Mouse (Mus musculus) forebrain, embryonic 11.5 days (tissue): Measurements from ENCODE around the gene Sirpa. TPM values are rescaled to one million over a fixed set of nuclear protein-coding genes. Genes with fewer than 3 reads are reported as not detected.

Source experiments
- ATAC-seq: fragments of 200-750 bp; cut with Nextera tagmentation; replicated peaks from 2 replicates; pipeline ENCODE4 v1.8.0; 2017; ENCODE audit warnings: moderate TSS enrichment; ENCODE audit not compliant: low FRiP score
- DNase-seq: peaks from one replicate; pipeline ENCODE4 v3.0.0-alpha.2; 2017; ENCODE audit warnings: low spot score
- H3K27ac ChIP-seq: fragments of 300-500 bp; sonication (generic); 2 replicates; pipeline ENCODE4 v1.5.1; 2014; ENCODE audit warnings: low read depth, low read length
- H3K27me3 ChIP-seq: fragments of 300-500 bp; sonication (generic); 2 replicates; pipeline ENCODE4 v1.6.1; 2014; ENCODE audit warnings: mild to moderate bottlenecking, low read length, mixed read lengths; ENCODE audit not compliant: control insufficient read depth, insufficient read depth
- H3K36me3 ChIP-seq: fragments of 300-500 bp; sonication (generic); 2 replicates; pipeline ENCODE4 v1.6.1; 2014; ENCODE audit warnings: mild to moderate bottlenecking, low read length, moderate library complexity, mixed read lengths; ENCODE audit not compliant: control insufficient read depth, insufficient read depth
- H3K4me1 ChIP-seq: fragments of 300-500 bp; sonication (generic); replicated peaks from 2 replicates; pipeline ENCODE4 v1.6.1; 2014; ENCODE audit warnings: low read length, mixed read lengths; ENCODE audit not compliant: control insufficient read depth, insufficient read depth
- H3K4me2 ChIP-seq: fragments of 300-500 bp; sonication (generic); 2 replicates; pipeline ENCODE4 v1.6.1; 2014; ENCODE audit warnings: low read depth, mild to moderate bottlenecking, low read length, moderate library complexity, mixed read lengths; ENCODE audit not compliant: severe bottlenecking
- H3K4me3 ChIP-seq: fragments of 300-500 bp; sonication (generic); 2 replicates; pipeline ENCODE4 v1.5.1; 2014; ENCODE audit warnings: low read depth, low read length
- H3K9ac ChIP-seq: fragments of 300-500 bp; sonication (generic); 2 replicates; pipeline ENCODE4 v1.6.1; 2014; ENCODE audit warnings: low read length
- H3K9me3 ChIP-seq: fragments of 300-500 bp; sonication (generic); 2 replicates; pipeline ENCODE4 v1.6.1; 2016; ENCODE audit warnings: low read length, mixed read lengths; ENCODE audit not compliant: control insufficient read depth
- WGBS: fragments of 180-500 bp; shearing (Covaris S2); extraction: QIAGEN DNeasy Blood & Tissue Kit; methylation state at CpG from one replicate; pipeline ENCODE4 v1.1.7; 2014; 5-methylcytosine and 5-hydroxymethylcytosine counted together
- polyA plus RNA-seq: library from polyadenylated mRNA; unstranded; fragments of >200 nt; fragmentation: Nextera tagmentation; extraction: Ambion mirVana; gene quantifications from 2 replicates; pipeline ENCODE4 v1.2.1, GENCODE M21; 2014

Gene Sirpa
- polyA plus RNA-seq, 1 experiment from 2014 or later = 18.7 TPM

- 91% methylated on average over 2 of the region's 2 CpGs for WGBS
- ATAC-seq = no peak
- no peaks in the 10 kb centered on the region for H3K9me3 ChIP-seq
- DNase-seq = no peak
- no peak overlapping the region for H3K4me3 ChIP-seq
- H3K36me3 ChIP-seq = no peaks in the 10 kb centered on the region
- H3K4me1 ChIP-seq = no peaks in the 10 kb centered on the region; the same call in 1 of the 2 replicates
- no peak overlapping the region for H3K27ac ChIP-seq
- no peaks in the 10 kb centered on the region for H3K27me3 ChIP-seq
- H3K9ac ChIP-seq = no peak overlapping the region
- H3K4me2 ChIP-seq = no peak overlapping the region
Observed at GRCm38 (mm10) chr2:129653632-129654031, 61.0 kb downstream of the Sirpa start.

GRCm38 (mm10) chr2:129654233-129654950 lies 61.8 kb downstream of the Sirpa start:
- H3K9me3 ChIP-seq = no peaks in the 10 kb centered on the region
- no peaks in the 10 kb centered on the region for H3K36me3 ChIP-seq
- H3K27ac ChIP-seq = no peak overlapping the region
- DNase-seq (no peak), ATAC-seq (no peak)
- H3K4me2 ChIP-seq = no peak overlapping the region
- H3K4me3 ChIP-seq = no peak overlapping the region
- no peaks in the 10 kb centered on the region for H3K27me3 ChIP-seq
- H3K4me1 ChIP-seq = no peaks in the 10 kb centered on the region
- H3K9ac ChIP-seq = no peak overlapping the region
- 89% methylated on average over 4 of the region's 4 CpGs for WGBS

- H3K4me3 ChIP-seq = no peak overlapping the region
- no peaks in the 10 kb centered on the region for H3K27me3 ChIP-seq
- H3K36me3 ChIP-seq = no peaks in the 10 kb centered on the region
- H3K9me3 ChIP-seq = no peaks in the 10 kb centered on the region
- no peak overlapping the region for H3K27ac ChIP-seq
- H3K4me2 ChIP-seq = no peak overlapping the region
- H3K4me1 ChIP-seq = no peaks in the 10 kb centered on the region
- H3K9ac ChIP-seq = no peak overlapping the region
- DNase-seq = no peak
- 88% methylated on average over 4 of the region's 4 CpGs for WGBS
- no peak for ATAC-seq
Observed at GRCm38 (mm10) chr2:129655033-129655432, 62.4 kb downstream of the Sirpa start.

- Histone ChIP-seq H3K9me3 (no peaks in the 10 kb centered on the region), H3K9ac (no peak overlapping the region), H3K4me1 (no peaks in the 10 kb centered on the region), H3K36me3 (no peaks in the 10 kb centered on the region), H3K27me3 (no peaks in the 10 kb centered on the region), H3K4me2 (no peak overlapping the region), H3K27ac (no peak overlapping the region), H3K4me3 (no peak overlapping the region)
- 89% methylated on average over 4 of the region's 4 CpGs for WGBS
- no peak for DNase-seq
- ATAC-seq = no peak
Observed at GRCm38 (mm10) chr2:129658796-129659195, 66.2 kb downstream of the Sirpa start.

GRCm38 (mm10) chr2:129660020-129660419 lies 67.4 kb downstream of the Sirpa start:
- H3K4me3 ChIP-seq = no peak overlapping the region
- WGBS = 71% methylated on average over 6 of the region's 6 CpGs
- no peaks in the 10 kb centered on the region for H3K4me1 ChIP-seq

GRCm38 (mm10) chr2:129662484-129662883 lies 69.8 kb downstream of the Sirpa start:
- H3K27me3 ChIP-seq = no peaks in the 10 kb centered on the region
- H3K4me1 ChIP-seq = no peaks in the 10 kb centered on the region
- H3K36me3 ChIP-seq = no peaks in the 10 kb centered on the region
- DNase-seq = no peak
- H3K4me2 ChIP-seq = no peak overlapping the region
- no peak overlapping the region for H3K27ac ChIP-seq
- no peaks in the 10 kb centered on the region for H3K9me3 ChIP-seq
- 74% methylated on average over 4 of the region's 4 CpGs for WGBS
- no peak for ATAC-seq
- no peak overlapping the region for H3K4me3 ChIP-seq
- no peak overlapping the region for H3K9ac ChIP-seq

More at GRCm38 (mm10) chr2:129660020-129660419, 67.4 kb downstream of the Sirpa start:
- Histone ChIP-seq H3K27me3 (no peaks in the 10 kb centered on the region), H3K36me3 (no peaks in the 10 kb centered on the region), H3K4me2 (no peak overlapping the region), H3K27ac (no peak overlapping the region), H3K9ac (no peak overlapping the region), H3K9me3 (no peaks in the 10 kb centered on the region)
- DNase-seq (no peak), ATAC-seq (no peak)

GRCm38 (mm10) chr2:129671911-129672310 lies 79.3 kb downstream of the Sirpa start:
- no peak overlapping the region for H3K4me2 ChIP-seq
- no peaks in the 10 kb centered on the region for H3K9me3 ChIP-seq
- WGBS = 86% methylated on average over 4 of the region's 4 CpGs
- H3K36me3 ChIP-seq = no peaks in the 10 kb centered on the region
- no peak overlapping the region for H3K4me3 ChIP-seq
- ATAC-seq (no peak), DNase-seq (no peak)
- no peak overlapping the region for H3K27ac ChIP-seq
- H3K27me3 ChIP-seq = no peaks in the 10 kb centered on the region
- no peaks in the 10 kb centered on the region for H3K4me1 ChIP-seq
- H3K9ac ChIP-seq = no peak overlapping the region

- peak; percentile 90 for DNase-seq
- peaks cover 4% of the 10 kb centered on the region; the same call in 1 of the 2 replicates for H3K4me1 ChIP-seq
- no peak overlapping the region for H3K4me2 ChIP-seq
- ATAC-seq = peak; percentile 49; the same call in 1 of the 2 replicates
- no peak overlapping the region for H3K9ac ChIP-seq
- no peaks in the 10 kb centered on the region for H3K27me3 ChIP-seq
- H3K9me3 ChIP-seq = no peaks in the 10 kb centered on the region
- H3K4me3 ChIP-seq = no peak overlapping the region
- no peaks in the 10 kb centered on the region for H3K36me3 ChIP-seq
- H3K27ac ChIP-seq = no peak overlapping the region
- WGBS = 37% methylated on average over 13 of the region's 13 CpGs
Observed at GRCm38 (mm10) chr2:129674935-129675634, 82.5 kb downstream of the Sirpa start.
